Mouse (Mus musculus) liver, embryonic 14.5 days (tissue): ENCODE measurements around the gene Tmc4.

ENCODE experiments used
- CTCF ChIP-seq: IDR thresholded peaks from 2 replicates; pipeline ENCODE4 v1.5.1; 2016; ENCODE audit warnings: antibody characterized with exemption, low read depth, control low read depth
- EP300 ChIP-seq: IDR thresholded peaks from 2 replicates; pipeline ENCODE4 v1.6.1; 2016; ENCODE audit warnings: antibody characterized with exemption, low read depth

DNA sequence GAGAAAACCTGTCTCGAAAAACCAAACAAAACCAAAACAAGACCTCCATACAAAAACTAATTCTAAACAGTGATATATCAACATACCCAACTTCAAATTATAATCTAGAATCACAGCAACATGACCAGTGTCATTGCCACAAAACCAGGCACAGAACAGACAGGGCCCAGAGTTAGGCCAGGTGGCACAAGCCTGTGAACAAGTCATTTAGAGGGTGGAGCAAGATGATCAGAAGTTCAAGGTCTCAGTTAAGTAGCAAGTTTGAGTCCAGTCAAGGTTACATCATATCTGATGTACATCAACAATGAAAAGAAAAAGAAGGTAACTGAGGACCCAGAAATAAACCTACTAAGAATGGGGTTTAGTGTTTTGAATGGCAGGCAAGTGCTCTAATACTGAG lies 31.6 kb upstream of the Tmc4 start:
- TF ChIP-seq CTCF (no peak), EP300 (no peak)
